Mouse (Mus musculus): ENCODE measurements around the gene Nfkbie.
A peak's percentile ranks its signal among the peaks of the same experiment; 100 is the strongest.

DNA sequence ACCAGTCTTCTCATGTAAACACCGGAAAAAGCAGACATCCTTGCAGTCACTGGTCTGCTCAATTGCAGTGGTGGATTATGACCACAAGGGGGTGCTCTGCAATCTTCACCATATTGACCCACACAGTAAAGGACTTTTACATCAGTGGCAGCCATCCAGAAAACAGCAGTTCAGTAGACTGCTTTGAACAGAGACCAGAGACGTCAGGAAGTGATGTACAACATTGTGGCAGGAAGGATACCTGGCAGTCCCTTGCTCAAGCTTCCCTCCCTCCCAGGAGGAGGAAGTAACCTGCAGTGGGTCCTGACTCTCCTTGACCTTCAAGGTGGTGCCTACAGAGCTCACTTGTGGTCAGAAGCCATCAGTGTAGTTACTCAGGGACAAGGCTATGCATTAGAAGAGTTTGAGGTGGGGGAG is 26.1 kb downstream of the Nfkbie start:
- TF ChIP-seq CTCF (IDR thresholded peaks at IDR 0.05; ENCODE audit: borderline replicate concordance, insufficient read depth, low read length) (peak; percentile 30; the same call in 1 of the 2 replicates), POLR2A (IDR thresholded peaks at IDR 0.05; ENCODE audit: low read depth, low read length) (no peak)

Measured in embryonic fibroblast, embryonic 13.5 days (primary cell).